Mouse (Mus musculus) CD8-positive naive resting alpha-beta T cell, adult 2 months (primary cell): ENCODE data around the gene Tekt5.

Experiments used
- DNase-seq, 2 experiments: peaks; one replicate each; pipeline ENCODE4 v3.0.0; 2022; ENCODE audit warnings: low read depth in 2 of 2, low spot score in 2 of 2

Gene Tekt5

GRCm38 (mm10) chr16:10336454-10337421, 58.6 kb downstream of the Tekt5 start:
- no peak for DNase-seq

GRCm38 (mm10) chr16:10335953-10336352, 59.3 kb downstream of the Tekt5 start:
- no peak for DNase-seq

- no peak for DNase-seq
Observed at GRCm38 (mm10) chr16:10332732-10333131, 62.6 kb downstream of the Tekt5 start.

- DNase-seq = no peak
Observed at GRCm38 (mm10) chr16:10330586-10331495, 64.4 kb downstream of the Tekt5 start.

GRCm38 (mm10) chr16:10327563-10328333, 67.5 kb downstream of the Tekt5 start:
- DNase-seq = no peak

GRCm38 (mm10) chr16:10319914-10320569, 75.2 kb downstream of the Tekt5 start:
- no peak for DNase-seq

- DNase-seq = no peak
Observed at GRCm38 (mm10) chr16:10317197-10317544, 78.1 kb downstream of the Tekt5 start.

- DNase-seq = no peak
Observed at GRCm38 (mm10) chr16:10316493-10317196, 78.6 kb downstream of the Tekt5 start.

GRCm38 (mm10) chr16:10313646-10314088, 81.6 kb downstream of the Tekt5 start, which contains the start of gene Emp2:
Emp2 (minus strand) TSS chr16:10313968.
- DNase-seq = no peak

- no peak for DNase-seq
Observed at GRCm38 (mm10) chr16:10313226-10313625, 82.1 kb downstream of the Tekt5 start.

GRCm38 (mm10) chr16:10311989-10312388, 83.3 kb downstream of the Tekt5 start:
- DNase-seq = no peak

- no peak for DNase-seq
Observed at GRCm38 (mm10) chr16:10311086-10311485, 84.2 kb downstream of the Tekt5 start.

GRCm38 (mm10) chr16:10310507-10310906, 84.8 kb downstream of the Tekt5 start:
- DNase-seq = no peak
